Mouse (Mus musculus): ENCODE data around the gene Gpx8. TPM values are rescaled to one million over a fixed set of nuclear protein-coding genes. Genes with fewer than 3 reads are reported as not detected.

The Gpx8 gene
- 4.4 and 6.3 TPM in 2 replicates for polyA plus RNA-seq (2015; fragmentation: Nextera tagmentation; extraction: Ambion mirVana)

GRCm38 (mm10) chr13:113046211-113046883, at the start of gene Gpx8:
Gene Gpx8 (minus strand): TSS chr13:113046410.
- no peak within 1 kb of the TSS for H3K4me2 ChIP-seq (ENCODE audit: low read depth, low read length)
- H3K9me3 ChIP-seq (replicated peaks; ENCODE audit: control insufficient read depth, low read length), result no peaks in the 10 kb centered on the region
- no peak within 1 kb of the TSS for H3K9ac ChIP-seq (ENCODE audit: low read depth, low read length)
- H3K27ac ChIP-seq (ENCODE audit: low read length), result no peak within 1 kb of the TSS
- 5% methylated on average over 21 of the region's 21 CpGs for WGBS (ENCODE audit: insufficient replicate concordance)
- peak within 1 kb of the TSS; percentile 7 for H3K4me3 ChIP-seq (ENCODE audit: low read depth, low read length)
- no peak for ATAC-seq (ENCODE audit: low read depth)
- H3K27me3 ChIP-seq (ENCODE audit: control insufficient read depth, insufficient read depth, low read depth, low read length), result peaks cover 4% of the 10 kb centered on the region
- no peaks in the 10 kb centered on the region for H3K4me1 ChIP-seq (ENCODE audit: control insufficient read depth, low read depth, low read length)
- H3K36me3 ChIP-seq (ENCODE audit: control insufficient read depth, insufficient read depth), result no peaks in the 10 kb centered on the region

GRCm38 (mm10) chr13:113094618-113095017, 48.4 kb upstream of the Gpx8 start:
- no peak for ATAC-seq (ENCODE audit: low read depth)
- Histone ChIP-seq H3K27ac (ENCODE audit: low read length) (no peak overlapping the region), H3K9me3 (replicated peaks; ENCODE audit: control insufficient read depth, low read length) (no peaks in the 10 kb centered on the region), H3K27me3 (ENCODE audit: control insufficient read depth, insufficient read depth, low read depth, low read length) (no peaks in the 10 kb centered on the region), H3K9ac (ENCODE audit: low read depth, low read length) (no peak overlapping the region), H3K4me2 (ENCODE audit: low read depth, low read length) (no peak overlapping the region), H3K36me3 (ENCODE audit: control insufficient read depth, insufficient read depth) (no peaks in the 10 kb centered on the region), H3K4me3 (ENCODE audit: low read depth, low read length) (no peak overlapping the region), H3K4me1 (ENCODE audit: control insufficient read depth, low read depth, low read length) (no peaks in the 10 kb centered on the region)
- WGBS (ENCODE audit: insufficient replicate concordance), result 46% methylated on average over 1 of the region's 1 CpGs

GRCm38 (mm10) chr13:113090489-113090888, 44.3 kb upstream of the Gpx8 start:
- no peaks in the 10 kb centered on the region for H3K4me1 ChIP-seq (ENCODE audit: control insufficient read depth, low read depth, low read length)
- WGBS (ENCODE audit: insufficient replicate concordance), result 51% methylated on average over 8 of the region's 8 CpGs
- H3K27me3 ChIP-seq (ENCODE audit: control insufficient read depth, insufficient read depth, low read depth, low read length), result no peaks in the 10 kb centered on the region
- ATAC-seq (ENCODE audit: low read depth), result no peak
- H3K36me3 ChIP-seq (ENCODE audit: control insufficient read depth, insufficient read depth), result no peaks in the 10 kb centered on the region
- H3K9ac ChIP-seq (ENCODE audit: low read depth, low read length), result no peak overlapping the region
- H3K9me3 ChIP-seq (replicated peaks; ENCODE audit: control insufficient read depth, low read length), result no peaks in the 10 kb centered on the region
- no peak overlapping the region for H3K4me2 ChIP-seq (ENCODE audit: low read depth, low read length)
- no peak overlapping the region for H3K27ac ChIP-seq (ENCODE audit: low read length)
- no peak overlapping the region for H3K4me3 ChIP-seq (ENCODE audit: low read depth, low read length)

GRCm38 (mm10) chr13:113087226-113088017, 41.2 kb upstream of the Gpx8 start:
- no peak overlapping the region for H3K4me2 ChIP-seq (ENCODE audit: low read depth, low read length)
- no peak for ATAC-seq (ENCODE audit: low read depth)
- no peaks in the 10 kb centered on the region for H3K36me3 ChIP-seq (ENCODE audit: control insufficient read depth, insufficient read depth)
- H3K9ac ChIP-seq (ENCODE audit: low read depth, low read length), result no peak overlapping the region
- no peak overlapping the region for H3K4me3 ChIP-seq (ENCODE audit: low read depth, low read length)
- no peaks in the 10 kb centered on the region for H3K4me1 ChIP-seq (ENCODE audit: control insufficient read depth, low read depth, low read length)
- no peak overlapping the region for H3K27ac ChIP-seq (ENCODE audit: low read length)
- 47% methylated on average over 13 of the region's 13 CpGs for WGBS (ENCODE audit: insufficient replicate concordance)
- H3K27me3 ChIP-seq (ENCODE audit: control insufficient read depth, insufficient read depth, low read depth, low read length), result no peaks in the 10 kb centered on the region
- H3K9me3 ChIP-seq (replicated peaks; ENCODE audit: control insufficient read depth, low read length), result no peaks in the 10 kb centered on the region

GRCm38 (mm10) chr13:113084732-113085131, 38.5 kb upstream of the Gpx8 start:
- WGBS (ENCODE audit: insufficient replicate concordance), result 22% methylated on average over 5 of the region's 5 CpGs
- H3K36me3 ChIP-seq (ENCODE audit: control insufficient read depth, insufficient read depth), result no peaks in the 10 kb centered on the region
- no peak overlapping the region for H3K4me3 ChIP-seq (ENCODE audit: low read depth, low read length)
- H3K4me1 ChIP-seq (ENCODE audit: control insufficient read depth, low read depth, low read length), result no peaks in the 10 kb centered on the region
- no peaks in the 10 kb centered on the region for H3K9me3 ChIP-seq (replicated peaks; ENCODE audit: control insufficient read depth, low read length)
- H3K9ac ChIP-seq (ENCODE audit: low read depth, low read length), result no peak overlapping the region
- no peak overlapping the region for H3K27ac ChIP-seq (ENCODE audit: low read length)
- H3K27me3 ChIP-seq (ENCODE audit: control insufficient read depth, insufficient read depth, low read depth, low read length), result no peaks in the 10 kb centered on the region
- ATAC-seq (ENCODE audit: low read depth), result no peak
- no peak overlapping the region for H3K4me2 ChIP-seq (ENCODE audit: low read depth, low read length)

- no peaks in the 10 kb centered on the region for H3K27me3 ChIP-seq (ENCODE audit: control insufficient read depth, insufficient read depth, low read depth, low read length)
- ATAC-seq (ENCODE audit: low read depth), result no peak
- no peak overlapping the region for H3K4me3 ChIP-seq (ENCODE audit: low read depth, low read length)
- no peak overlapping the region for H3K27ac ChIP-seq (ENCODE audit: low read length)
- 52% methylated on average over 1 of the region's 1 CpGs for WGBS (ENCODE audit: insufficient replicate concordance)
- no peaks in the 10 kb centered on the region for H3K36me3 ChIP-seq (ENCODE audit: control insufficient read depth, insufficient read depth)
- H3K4me2 ChIP-seq (ENCODE audit: low read depth, low read length), result no peak overlapping the region
- H3K4me1 ChIP-seq (ENCODE audit: control insufficient read depth, low read depth, low read length), result no peaks in the 10 kb centered on the region
- H3K9ac ChIP-seq (ENCODE audit: low read depth, low read length), result no peak overlapping the region
- no peaks in the 10 kb centered on the region for H3K9me3 ChIP-seq (replicated peaks; ENCODE audit: control insufficient read depth, low read length)
These were observed 35.9 kb upstream of the Gpx8 start for GRCm38 (mm10) chr13:113082101-113082500.

- no peak overlapping the region for H3K4me3 ChIP-seq (ENCODE audit: low read depth, low read length)
- ATAC-seq (ENCODE audit: low read depth), result no peak
- H3K9ac ChIP-seq (ENCODE audit: low read depth, low read length), result no peak overlapping the region
- no peaks in the 10 kb centered on the region for H3K4me1 ChIP-seq (ENCODE audit: control insufficient read depth, low read depth, low read length)
- H3K4me2 ChIP-seq (ENCODE audit: low read depth, low read length), result no peak overlapping the region
- 59% methylated on average over 9 of the region's 9 CpGs for WGBS (ENCODE audit: insufficient replicate concordance)
- no peaks in the 10 kb centered on the region for H3K9me3 ChIP-seq (replicated peaks; ENCODE audit: control insufficient read depth, low read length)
- no peaks in the 10 kb centered on the region for H3K27me3 ChIP-seq (ENCODE audit: control insufficient read depth, insufficient read depth, low read depth, low read length)
- no peak overlapping the region for H3K27ac ChIP-seq (ENCODE audit: low read length)
- no peaks in the 10 kb centered on the region for H3K36me3 ChIP-seq (ENCODE audit: control insufficient read depth, insufficient read depth)
These were observed 32.8 kb upstream of the Gpx8 start for GRCm38 (mm10) chr13:113079021-113079420.

- no peak overlapping the region for H3K4me2 ChIP-seq (ENCODE audit: low read depth, low read length)
- H3K9ac ChIP-seq (ENCODE audit: low read depth, low read length), result no peak overlapping the region
- H3K36me3 ChIP-seq (ENCODE audit: control insufficient read depth, insufficient read depth), result no peaks in the 10 kb centered on the region
- no peaks in the 10 kb centered on the region for H3K9me3 ChIP-seq (replicated peaks; ENCODE audit: control insufficient read depth, low read length)
- no peak overlapping the region for H3K27ac ChIP-seq (ENCODE audit: low read length)
- ATAC-seq (ENCODE audit: low read depth), result no peak
- H3K4me1 ChIP-seq (ENCODE audit: control insufficient read depth, low read depth, low read length), result no peaks in the 10 kb centered on the region
- 73% methylated on average over 9 of the region's 9 CpGs for WGBS (ENCODE audit: insufficient replicate concordance)
- no peaks in the 10 kb centered on the region for H3K27me3 ChIP-seq (ENCODE audit: control insufficient read depth, insufficient read depth, low read depth, low read length)
- no peak overlapping the region for H3K4me3 ChIP-seq (ENCODE audit: low read depth, low read length)
These were observed 18.3 kb upstream of the Gpx8 start for GRCm38 (mm10) chr13:113064542-113064941.

GRCm38 (mm10) chr13:113061746-113062145, 15.5 kb upstream of the Gpx8 start:
- 73% methylated on average over 6 of the region's 6 CpGs for WGBS (ENCODE audit: insufficient replicate concordance)
- H3K4me3 ChIP-seq (ENCODE audit: low read depth, low read length), result no peak overlapping the region
- no peaks in the 10 kb centered on the region for H3K4me1 ChIP-seq (ENCODE audit: control insufficient read depth, low read depth, low read length)
- ATAC-seq (ENCODE audit: low read depth), result no peak
- H3K9me3 ChIP-seq (replicated peaks; ENCODE audit: control insufficient read depth, low read length), result no peaks in the 10 kb centered on the region; the same call in 1 of the 2 replicates
- no peak overlapping the region for H3K27ac ChIP-seq (ENCODE audit: low read length)
- H3K27me3 ChIP-seq (ENCODE audit: control insufficient read depth, insufficient read depth, low read depth, low read length), result no peaks in the 10 kb centered on the region
- H3K36me3 ChIP-seq (ENCODE audit: control insufficient read depth, insufficient read depth), result no peaks in the 10 kb centered on the region
- H3K4me2 ChIP-seq (ENCODE audit: low read depth, low read length), result no peak overlapping the region
- no peak overlapping the region for H3K9ac ChIP-seq (ENCODE audit: low read depth, low read length)
